9 mouse cellular contexts compared by ENCODE assay signal in genomic region chr10:5634336-5634735, GRCm38 (mm10). TPM values are rescaled to one million over a fixed set of nuclear protein-coding genes. Genes with fewer than 3 reads are reported as not detected.
DNase-seq lines count a peak whose midpoint lies in the region; ATAC-seq lines count a peak whose summit lies in the region.
"Had no signal": no experiment of that assay in that cellular context is flagged by ENCODE, and none has a peak within 500 bp of the region (broad histone marks: within the 10 kb centered on the region; RNA-seq: fewer than 3 reads in every experiment).

No protein-coding gene starts in this region.

- WGBS in midbrain, embryonic 11.5 days: 28% methylated on average over 1 of the region's 1 CpGs
- WGBS in midbrain, embryonic 10.5 days: 45% methylated on average over 1 of the region's 1 CpGs

- H3K27me3 ChIP-seq in midbrain, embryonic 11.5 days (ENCODE audit: control insufficient read depth, insufficient read depth, low read length): no peaks in the 10 kb centered on the region
- H3K27me3 ChIP-seq in midbrain, embryonic 10.5 days (ENCODE audit: low read depth, poor library complexity, severe bottlenecking): no peaks in the 10 kb centered on the region

- no peaks in the 10 kb centered on the region for H3K9me3 ChIP-seq in midbrain, embryonic 11.5 days (ENCODE audit: control insufficient read depth, low read length)
- no peaks in the 10 kb centered on the region for H3K9me3 ChIP-seq in midbrain, embryonic 10.5 days (replicated peaks)

- H3K9ac ChIP-seq in midbrain, embryonic 11.5 days (ENCODE audit: low read length): no peak overlapping the region

- no peak overlapping the region for H3K4me2 ChIP-seq in midbrain, embryonic 11.5 days

- H3K4me1 ChIP-seq in midbrain, embryonic 11.5 days (ENCODE audit: control insufficient read depth, insufficient read depth, low read length): no peaks in the 10 kb centered on the region
- no peaks in the 10 kb centered on the region for H3K4me1 ChIP-seq in midbrain, embryonic 10.5 days

- ATAC-seq in CD4-positive, CD25-positive, alpha-beta regulatory T cell, adult 4 months: no peak
- peak; percentile 68 for ATAC-seq in midbrain, embryonic 11.5 days (ENCODE audit: low FRiP score)
- no peak for ATAC-seq in activated CD4-positive, CD25-positive, alpha-beta regulatory T cell, adult 4 months

- no peaks in the 10 kb centered on the region for H3K36me3 ChIP-seq in midbrain, embryonic 11.5 days (ENCODE audit: control insufficient read depth, insufficient read depth, low read length)
- no peaks in the 10 kb centered on the region for H3K36me3 ChIP-seq in midbrain, embryonic 10.5 days

- no peak overlapping the region for H3K4me3 ChIP-seq in midbrain, embryonic 11.5 days (ENCODE audit: low read depth, low read length)
- no peak overlapping the region for H3K4me3 ChIP-seq in midbrain, embryonic 10.5 days

- no peak overlapping the region for H3K27ac ChIP-seq in midbrain, embryonic 11.5 days (ENCODE audit: low read depth, low read length)
- H3K27ac ChIP-seq in midbrain, embryonic 10.5 days (replicated peaks): no peak overlapping the region
- H3K27ac ChIP-seq: macrophage had no signal

- DNase-seq in CD4-positive, CD25-positive, alpha-beta regulatory T cell, adult 2 months (ENCODE audit: low read depth, low spot score): peak; percentile 37
- DNase-seq in midbrain, embryonic 11.5 days (ENCODE audit: low spot score, missing footprints): peak; percentile 84
- DNase-seq in midbrain, embryonic 10.5 days (ENCODE audit: low spot score): no peak
- peak; percentile 2 for DNase-seq in embryo, embryonic 9.5 days (ENCODE audit: extremely low spot score)
- DNase-seq in layer of hippocampus, postnatal 14 days (ENCODE audit: low spot score in 2 of 2): peak; percentile 24 to 69
- peak; percentile 32 for DNase-seq in naive thymus-derived CD4-positive, alpha-beta T cell, adult 2 months (ENCODE audit: low read depth)

RNA-seq across cellular contexts. Expression of gene Vip, which starts 4.7 kb away (rescaled TPM):
- polyA plus RNA-seq in CD4-positive, CD25-positive, alpha-beta regulatory T cell, adult 4 months (2017; shearing (Covaris generic)): not detected
- polyA plus RNA-seq in midbrain, embryonic 11.5 days (2014; fragmentation: Nextera tagmentation; extraction: Ambion mirVana): 0.45 and 0.65 TPM in 2 replicates
- 0.45 TPM in 1 of 2 replicates, not detected in the other for polyA plus RNA-seq in midbrain, embryonic 10.5 days (2016; fragmentation: Nextera tagmentation; extraction: Ambion mirVana)
- total RNA-seq in layer of hippocampus, postnatal 14 days (2021): 10 to 100 TPM; 11.6 to 11.9 TPM
- not detected for polyA plus RNA-seq in activated CD4-positive, CD25-positive, alpha-beta regulatory T cell, adult 4 months (2017; shearing (Covaris generic))
- polyA plus RNA-seq: macrophage had no signal

RNA-seq across cellular contexts. Expression of gene Myct1, which starts 40.8 kb away (rescaled TPM):
- polyA plus RNA-seq in CD4-positive, CD25-positive, alpha-beta regulatory T cell, adult 4 months (2017; shearing (Covaris generic)): not detected
- polyA plus RNA-seq in midbrain, embryonic 11.5 days (2014; fragmentation: Nextera tagmentation; extraction: Ambion mirVana): 2.1 and 2.2 TPM in 2 replicates
- polyA plus RNA-seq in midbrain, embryonic 10.5 days (2016; fragmentation: Nextera tagmentation; extraction: Ambion mirVana): 1.3 and 1.4 TPM in 2 replicates
- total RNA-seq in layer of hippocampus, postnatal 14 days (2021): under 1 TPM; 0.51 to 0.52 TPM
- polyA plus RNA-seq in activated CD4-positive, CD25-positive, alpha-beta regulatory T cell, adult 4 months (2017; shearing (Covaris generic)): not detected
